Mouse (Mus musculus) heart, embryonic 13.5 days (tissue): ENCODE results near the gene Clasp1. TPM values are rescaled to one million over a fixed set of nuclear protein-coding genes. Genes with fewer than 3 reads are reported as not detected.

ENCODE experiments used
- ATAC-seq: fragments of 200-750 bp; cut with Nextera tagmentation; 2 replicates; pipeline ENCODE4 v1.8.0; 2017; ENCODE audit warnings: moderate TSS enrichment; ENCODE audit not compliant: insufficient number of reproducible peaks, low FRiP score, low TSS enrichment; ENCODE audit errors: extremely low read depth
- H3K27ac ChIP-seq: fragments of 300-500 bp; sonication (generic); replicated peaks from 2 replicates; pipeline ENCODE4 v1.5.1; 2015; ENCODE audit warnings: moderate library complexity, mild to moderate bottlenecking, inconsistent platforms
- H3K27me3 ChIP-seq: fragments of 300-500 bp; sonication (generic); replicated peaks from 2 replicates; pipeline ENCODE4 v1.6.1; 2015; ENCODE audit warnings: mild to moderate bottlenecking, inconsistent platforms
- H3K36me3 ChIP-seq: fragments of 300-500 bp; sonication (generic); 2 replicates; pipeline ENCODE4 v1.6.1; 2015; ENCODE audit warnings: mild to moderate bottlenecking, inconsistent platforms
- H3K4me1 ChIP-seq: fragments of 300-500 bp; sonication (generic); 2 replicates; pipeline ENCODE4 v1.6.1; 2015; ENCODE audit warnings: inconsistent platforms
- H3K4me2 ChIP-seq: fragments of 300-500 bp; sonication (generic); 2 replicates; pipeline ENCODE4 v1.6.1; 2015; ENCODE audit warnings: inconsistent platforms, mild to moderate bottlenecking, moderate library complexity
- H3K4me3 ChIP-seq: fragments of 300-500 bp; sonication (generic); 2 replicates; pipeline ENCODE4 v1.5.1; 2015; ENCODE audit warnings: moderate library complexity, mild to moderate bottlenecking, inconsistent platforms
- H3K9ac ChIP-seq: fragments of 300-500 bp; sonication (generic); 2 replicates; pipeline ENCODE4 v1.6.1; 2015; ENCODE audit warnings: inconsistent platforms, mild to moderate bottlenecking, moderate library complexity
- H3K9me3 ChIP-seq: fragments of 300-500 bp; sonication (generic); 2 replicates; pipeline ENCODE4 v1.6.1; 2016; ENCODE audit warnings: inconsistent platforms
- whole genome bisulfite sequencing: fragments of 180-500 bp; shearing (Covaris S2); methylation state at CpG from one replicate; pipeline ENCODE4 v1.1.7; 2015; ENCODE audit warnings: mixed read lengths; 5-methylcytosine and 5-hydroxymethylcytosine counted together
- polyA plus RNA-seq: library from polyadenylated mRNA; unstranded; fragments of >200 nt; fragmentation: Nextera tagmentation; extraction: Ambion mirVana; gene quantifications from 2 replicates; pipeline ENCODE4 v1.2.1, GENCODE M21; 2015

Gene Clasp1
- polyA plus RNA-seq, 1 experiment from 2014 or later = 73.2 TPM

GRCm38 (mm10) chr1:118453577-118453976 is 64.7 kb downstream of the Clasp1 start:
- WGBS = 82% methylated on average over 4 of the region's 4 CpGs
- ATAC-seq = no peak

DNA sequence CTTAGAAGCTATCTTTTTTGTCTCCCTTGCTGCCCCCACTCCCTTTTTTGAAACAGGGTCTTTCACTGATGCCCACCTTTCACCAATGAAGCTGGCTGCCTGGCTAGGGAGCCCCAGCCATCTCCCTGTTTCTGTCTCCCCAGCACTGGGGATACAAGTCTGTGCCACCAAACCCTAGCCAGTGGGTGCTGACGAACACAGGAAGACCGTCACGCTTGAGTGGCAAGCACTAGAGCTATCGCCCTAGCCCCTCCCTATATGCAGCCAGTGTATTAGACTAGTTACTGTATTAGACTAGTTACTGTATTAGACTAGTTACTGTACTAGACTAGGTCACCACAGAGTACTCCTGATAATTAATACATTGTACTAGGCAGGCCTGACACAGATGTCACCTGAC is 66.0 kb downstream of the Clasp1 start:
- ATAC-seq = no peak
- Histone ChIP-seq H3K27me3 (no peaks in the 10 kb centered on the region), H3K4me2 (no peak overlapping the region), H3K4me3 (no peak overlapping the region), H3K4me1 (peaks cover 39% of the 10 kb centered on the region), H3K9me3 (no peaks in the 10 kb centered on the region), H3K27ac (no peak overlapping the region), H3K36me3 (no peaks in the 10 kb centered on the region), H3K9ac (no peak overlapping the region)
- 86% methylated on average over 4 of the region's 4 CpGs for WGBS

More at GRCm38 (mm10) chr1:118453577-118453976, 64.7 kb downstream of the Clasp1 start:
- no peaks in the 10 kb centered on the region for H3K9me3 ChIP-seq
- H3K27me3 ChIP-seq = no peaks in the 10 kb centered on the region
- H3K4me1 ChIP-seq = peaks cover 36% of the 10 kb centered on the region
- H3K36me3 ChIP-seq = no peaks in the 10 kb centered on the region
- no peak overlapping the region for H3K4me2 ChIP-seq
- H3K9ac ChIP-seq = no peak overlapping the region
- H3K27ac ChIP-seq = no peak overlapping the region
- H3K4me3 ChIP-seq = no peak overlapping the region

GRCm38 (mm10) chr1:118457256-118457882 is 68.5 kb downstream of the Clasp1 start:
- H3K4me3 ChIP-seq = peak overlapping the region; percentile 59
- H3K9me3 ChIP-seq = no peaks in the 10 kb centered on the region
- H3K4me1 ChIP-seq = peaks cover 44% of the 10 kb centered on the region
- H3K4me2 ChIP-seq = peak overlapping the region; percentile 69
- peaks cover 11% of the 10 kb centered on the region for H3K36me3 ChIP-seq
- H3K9ac ChIP-seq = peak overlapping the region; percentile 80
- peak overlapping the region; percentile 98 for H3K27ac ChIP-seq
- WGBS = 10% methylated on average over 11 of the region's 11 CpGs
- no peak for ATAC-seq
- H3K27me3 ChIP-seq = no peaks in the 10 kb centered on the region

- Histone ChIP-seq H3K4me1 (peaks cover 43% of the 10 kb centered on the region), H3K9me3 (no peaks in the 10 kb centered on the region), H3K27me3 (no peaks in the 10 kb centered on the region), H3K27ac (peak overlapping the region; percentile 98), H3K4me3 (peak overlapping the region; percentile 59), H3K36me3 (peaks cover 16% of the 10 kb centered on the region), H3K4me2 (peak overlapping the region; percentile 69), H3K9ac (peak overlapping the region; percentile 80)
- no peak for ATAC-seq
- WGBS = 44% methylated on average over 1 of the region's 1 CpGs
Observed at GRCm38 (mm10) chr1:118457883-118458259, 69.0 kb downstream of the Clasp1 start.

DNA sequence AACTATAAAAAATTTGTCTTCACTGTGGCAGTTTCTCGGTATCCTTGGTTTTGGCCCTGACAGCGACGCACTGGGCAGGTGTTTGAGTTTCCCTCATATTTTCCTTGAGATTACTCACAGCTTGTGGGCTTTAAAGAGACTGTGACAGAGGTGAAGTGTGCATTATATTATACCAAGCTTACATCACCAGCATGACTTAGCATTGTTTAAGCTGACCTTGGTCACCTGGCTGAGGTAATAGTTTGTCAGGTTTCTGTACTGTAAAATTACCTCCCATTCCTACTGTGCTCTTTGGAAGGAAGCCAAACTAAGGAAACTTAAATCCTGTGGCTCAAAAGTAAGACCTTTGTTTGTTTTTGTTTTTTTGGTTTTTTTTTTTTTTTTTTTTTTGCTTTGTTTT is 69.4 kb downstream of the Clasp1 start:
- H3K27me3 ChIP-seq = no peaks in the 10 kb centered on the region
- 49% methylated on average over 3 of the region's 3 CpGs for whole genome bisulfite sequencing
- no peak for ATAC-seq
- H3K36me3 ChIP-seq = peaks cover 20% of the 10 kb centered on the region
- H3K4me1 ChIP-seq = peaks cover 39% of the 10 kb centered on the region
- peak overlapping the region; percentile 80 for H3K9ac ChIP-seq
- peak overlapping the region; percentile 69 for H3K4me2 ChIP-seq
- H3K27ac ChIP-seq = peak overlapping the region; percentile 98
- H3K4me3 ChIP-seq = peak overlapping the region; percentile 59
- H3K9me3 ChIP-seq = no peaks in the 10 kb centered on the region

DNA sequence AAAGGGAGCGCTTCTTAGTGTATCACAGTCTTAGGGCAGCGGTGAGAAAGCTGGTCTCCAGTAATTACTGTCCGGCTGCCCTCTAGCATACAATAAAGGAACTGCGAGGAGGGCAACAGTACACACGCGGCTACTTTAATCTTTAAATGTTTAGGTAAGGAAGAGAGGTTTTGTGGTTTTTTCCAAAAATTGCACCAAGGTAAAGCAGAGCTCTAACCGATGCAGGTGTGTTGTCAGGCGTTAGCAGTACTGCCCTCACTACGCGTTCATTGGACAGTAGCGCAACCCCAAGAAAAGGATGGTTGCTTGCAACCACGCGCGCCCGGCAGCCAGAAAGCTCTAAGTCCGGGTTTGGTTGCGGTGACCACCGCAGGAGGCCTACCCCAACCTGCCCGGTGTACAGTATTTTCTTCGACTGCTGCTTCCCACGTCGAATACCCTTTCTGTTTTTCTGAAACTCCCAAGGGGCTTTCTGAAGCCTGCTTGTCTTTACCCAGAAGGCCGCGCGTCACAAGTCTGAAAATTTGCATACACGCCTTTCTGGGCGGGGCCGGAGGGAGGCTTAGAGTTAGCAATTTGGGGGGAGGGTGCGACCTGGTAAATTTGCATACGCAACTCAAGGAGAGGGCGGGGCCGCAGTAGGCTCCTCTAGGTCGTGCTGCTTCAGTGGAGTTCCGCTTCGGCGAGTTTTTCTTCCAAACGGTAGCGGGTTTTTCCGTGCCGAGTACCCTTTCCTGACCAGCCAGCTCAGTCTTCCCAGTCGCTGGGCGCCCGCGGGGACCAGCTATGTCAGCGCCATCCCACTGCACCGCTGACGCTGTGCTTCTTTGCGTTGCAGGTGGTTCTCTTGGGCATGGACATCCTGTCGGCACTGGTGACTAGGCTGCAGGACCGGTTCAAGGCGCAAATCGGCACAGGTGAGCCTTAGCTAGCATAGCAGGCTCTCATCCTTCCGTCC is 70.4 kb downstream of the Clasp1 start:
- peaks cover 36% of the 10 kb centered on the region for H3K4me1 ChIP-seq
- H3K36me3 ChIP-seq = peaks cover 29% of the 10 kb centered on the region
- peak overlapping the region; percentile 69 for H3K4me2 ChIP-seq
- ATAC-seq = peak; percentile 89
- peak overlapping the region; percentile 98 for H3K27ac ChIP-seq
- no peaks in the 10 kb centered on the region for H3K9me3 ChIP-seq
- H3K9ac ChIP-seq = peak overlapping the region; percentile 80
- H3K27me3 ChIP-seq = no peaks in the 10 kb centered on the region
- WGBS = 1% methylated on average over 53 of the region's 53 CpGs
- H3K4me3 ChIP-seq = peak overlapping the region; percentile 59

- peaks cover 36% of the 10 kb centered on the region for H3K4me1 ChIP-seq
- H3K27ac ChIP-seq = no peak overlapping the region
- H3K4me3 ChIP-seq = no peak overlapping the region
- H3K9ac ChIP-seq = no peak overlapping the region
- no peaks in the 10 kb centered on the region for H3K9me3 ChIP-seq
- H3K4me2 ChIP-seq = no peak overlapping the region
- no peak for ATAC-seq
- H3K36me3 ChIP-seq = peaks cover 44% of the 10 kb centered on the region
- H3K27me3 ChIP-seq = no peaks in the 10 kb centered on the region
- WGBS = 82% methylated on average over 5 of the region's 5 CpGs
Observed at GRCm38 (mm10) chr1:118460716-118461115, 71.9 kb downstream of the Clasp1 start.

DNA sequence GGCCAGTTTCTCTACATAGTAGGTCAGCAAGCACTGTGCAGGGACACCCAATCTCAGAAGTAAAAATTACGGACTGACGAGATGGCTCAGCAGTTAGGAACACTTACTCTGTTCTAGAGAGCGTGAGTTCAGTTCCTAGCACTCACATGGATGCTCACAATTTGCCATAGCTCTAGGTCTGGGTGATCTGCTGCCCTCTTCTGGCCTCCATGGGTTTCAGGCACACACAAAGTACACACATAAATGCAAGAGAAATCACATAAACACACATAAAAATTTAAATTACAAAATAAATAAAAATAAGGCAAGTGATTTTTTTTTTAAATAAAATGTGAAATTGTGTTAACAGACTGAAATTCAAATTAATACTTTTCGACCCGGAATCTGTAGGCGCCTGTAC is 77.2 kb downstream of the Clasp1 start:
- Histone ChIP-seq H3K4me3 (no peak overlapping the region), H3K4me1 (no peaks in the 10 kb centered on the region), H3K27ac (no peak overlapping the region), H3K9me3 (no peaks in the 10 kb centered on the region), H3K36me3 (peaks cover 92% of the 10 kb centered on the region), H3K27me3 (no peaks in the 10 kb centered on the region), H3K4me2 (no peak overlapping the region), H3K9ac (no peak overlapping the region)
- WGBS = 94% methylated on average over 6 of the region's 6 CpGs
- no peak for ATAC-seq

DNA sequence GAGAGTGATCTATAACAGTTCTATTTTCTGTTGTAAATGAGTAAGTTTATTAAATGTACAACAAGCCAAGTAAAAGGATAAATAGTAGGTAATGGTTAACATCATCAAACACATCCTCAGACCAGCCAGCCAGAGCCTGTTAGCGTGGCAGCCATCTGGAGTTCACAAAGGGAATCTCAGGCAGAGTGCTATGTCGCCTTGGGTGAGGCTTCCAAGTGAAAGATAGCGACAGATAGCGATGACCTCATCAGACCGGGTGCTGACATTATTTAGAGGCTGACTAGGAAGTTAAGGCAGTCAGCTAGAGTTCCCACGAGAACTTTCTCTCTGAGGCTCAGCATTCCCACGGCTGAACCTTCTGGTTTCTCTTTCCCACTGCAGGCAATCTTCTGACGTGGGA is 83.5 kb downstream of the Clasp1 start:
- peak overlapping the region; percentile 57 for H3K27ac ChIP-seq
- H3K4me2 ChIP-seq = no peak overlapping the region
- no peaks in the 10 kb centered on the region for H3K9me3 ChIP-seq
- H3K4me1 ChIP-seq = peaks cover 8% of the 10 kb centered on the region
- peaks cover 63% of the 10 kb centered on the region for H3K36me3 ChIP-seq
- no peak overlapping the region for H3K9ac ChIP-seq
- WGBS = 26% methylated on average over 8 of the region's 8 CpGs
- ATAC-seq = peak; percentile 45; the same call in 1 of the 2 replicates
- H3K27me3 ChIP-seq = no peaks in the 10 kb centered on the region
- H3K4me3 ChIP-seq = no peak overlapping the region

- Histone ChIP-seq H3K4me2 (no peak overlapping the region), H3K9me3 (no peaks in the 10 kb centered on the region), H3K9ac (no peak overlapping the region), H3K27ac (no peak overlapping the region), H3K27me3 (no peaks in the 10 kb centered on the region), H3K36me3 (peaks cover 23% of the 10 kb centered on the region), H3K4me1 (peaks cover 51% of the 10 kb centered on the region), H3K4me3 (no peak overlapping the region)
- 34% methylated on average over 4 of the region's 4 CpGs for WGBS
- ATAC-seq = no peak
Observed at GRCm38 (mm10) chr1:118476919-118477318, 88.1 kb downstream of the Clasp1 start.

- H3K36me3 ChIP-seq = 0 out of 2 replicates have a peak, but pooled peaks cover 7% of the 10 kb centered on the region
- H3K4me3 ChIP-seq = no peak overlapping the region
- H3K9me3 ChIP-seq = no peaks in the 10 kb centered on the region
- ATAC-seq = peak; percentile 66; the same call in 1 of the 2 replicates
- 29% methylated on average over 4 of the region's 4 CpGs for WGBS
- H3K27me3 ChIP-seq = no peaks in the 10 kb centered on the region
- peak overlapping the region; percentile 60 for H3K9ac ChIP-seq
- peak overlapping the region; percentile 43 for H3K4me2 ChIP-seq
- peaks cover 66% of the 10 kb centered on the region for H3K4me1 ChIP-seq
- peak overlapping the region; percentile 98 for H3K27ac ChIP-seq
Observed at GRCm38 (mm10) chr1:118479246-118479645, 90.4 kb downstream of the Clasp1 start.
